ENCODE assay signal across 10 mouse cellular contexts in the genomic region with DNA sequence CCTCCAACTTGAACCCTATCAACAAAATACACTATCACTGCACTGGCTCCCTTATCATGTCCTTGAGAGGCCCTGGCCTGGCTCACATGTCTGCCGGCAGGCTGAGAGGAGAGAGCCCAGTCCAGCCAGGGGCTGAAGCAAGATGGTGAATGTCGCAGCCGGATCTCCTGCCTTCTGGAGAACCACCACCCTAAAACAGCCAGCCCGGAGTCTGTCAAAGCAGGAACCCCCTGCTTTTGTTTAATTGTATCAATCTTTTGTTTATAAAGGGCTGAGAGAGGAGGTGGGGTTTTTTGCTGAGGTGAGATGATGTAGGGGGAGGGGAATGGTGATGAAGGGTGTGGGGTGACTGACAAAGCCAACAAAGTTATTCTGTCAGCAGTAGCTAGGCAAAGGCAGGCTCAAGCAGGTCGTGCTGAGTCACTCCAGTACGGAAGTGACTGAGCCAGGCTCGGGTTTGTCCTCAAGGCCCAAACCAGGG.
DNase-seq lines count a peak whose midpoint lies in the region; ATAC-seq and TF ChIP-seq lines count a peak whose summit lies in the region.
"Had no signal": no experiment of that assay in that cellular context is flagged by ENCODE, and none has a peak within 500 bp of the region (broad histone marks: within the 10 kb centered on the region; RNA-seq: fewer than 3 reads in every experiment).

No protein-coding gene starts in this region.

- H3K27me3 ChIP-seq in lung, postnatal 0 days (replicated peaks; ENCODE audit: insufficient read depth, low read length): no peaks in the 10 kb centered on the region
- no peaks in the 10 kb centered on the region for H3K27me3 ChIP-seq in stomach, postnatal 0 days (ENCODE audit: control insufficient read depth, insufficient read depth, low read length)
- H3K27me3 ChIP-seq in kidney, embryonic 15.5 days: no peaks in the 10 kb centered on the region
- H3K27me3 ChIP-seq: midbrain, embryonic 13.5 days had no signal

- H3K4me1 ChIP-seq in lung, postnatal 0 days (ENCODE audit: insufficient read depth, low read depth, low read length): peaks cover 5% of the 10 kb centered on the region; the same call in 1 of the 2 replicates
- no peaks in the 10 kb centered on the region; the same call in 1 of the 2 replicates for H3K4me1 ChIP-seq in stomach, postnatal 0 days (replicated peaks; ENCODE audit: control insufficient read depth, insufficient read depth)
- H3K4me1 ChIP-seq in kidney, embryonic 15.5 days: peaks cover 15% of the 10 kb centered on the region

- ATAC-seq in lung, postnatal 0 days: peak; percentile 53
- peak; percentile 17 for ATAC-seq in granulocyte monocyte progenitor cell, adult 5-6 weeks (replicated peaks; ENCODE audit: poor library complexity, severe bottlenecking)
- peak; percentile 95 for ATAC-seq in stomach, postnatal 0 days (ENCODE audit: low FRiP score, low TSS enrichment)
- ATAC-seq in monocyte, adult 5-6 weeks (replicated peaks; ENCODE audit: insufficient number of reproducible peaks, low FRiP score, low TSS enrichment, poor library complexity, severe bottlenecking): no peak
- ATAC-seq in kidney, embryonic 15.5 days (replicated peaks; ENCODE audit: low FRiP score): no peak
- ATAC-seq: midbrain, embryonic 13.5 days had no signal

- H3K36me3 ChIP-seq in lung, postnatal 0 days (ENCODE audit: insufficient read depth, low read length): no peaks in the 10 kb centered on the region
- H3K36me3 ChIP-seq in stomach, postnatal 0 days (ENCODE audit: control insufficient read depth, insufficient read depth, low read length): no peaks in the 10 kb centered on the region
- H3K36me3 ChIP-seq in kidney, embryonic 15.5 days: no peaks in the 10 kb centered on the region
- H3K36me3 ChIP-seq: midbrain, embryonic 13.5 days had no signal

- TF ChIP-seq CTCF in lung, postnatal 0 days (IDR thresholded peaks at IDR 0.05): no peak
- TF ChIP-seq CTCF in stomach, postnatal 0 days (IDR thresholded peaks at IDR 0.05; ENCODE audit: low read depth): no peak

- H3K9me3 ChIP-seq in lung, postnatal 0 days (ENCODE audit: low read length): no peaks in the 10 kb centered on the region
- no peaks in the 10 kb centered on the region for H3K9me3 ChIP-seq in stomach, postnatal 0 days (ENCODE audit: control insufficient read depth, low read length)
- no peaks in the 10 kb centered on the region for H3K9me3 ChIP-seq in kidney, embryonic 15.5 days (replicated peaks)
- H3K9me3 ChIP-seq: midbrain, embryonic 13.5 days had no signal

- peak; percentile 17 for DNase-seq in lung, postnatal 0 days (ENCODE audit: low spot score)
- no peak for DNase-seq in lung, postnatal 14 days
- DNase-seq in heart, postnatal 4 days: peak; percentile 44
- DNase-seq in stomach, postnatal 0 days (ENCODE audit: low spot score): peak; percentile 58
- DNase-seq in cerebellum, postnatal 14 days: no peak
- DNase-seq: kidney, adult 18-20 months had no signal

- no peak overlapping the region for H3K27ac ChIP-seq in lung, postnatal 0 days (ENCODE audit: low read length)
- peak overlapping the region; percentile 76; the same call in 1 of the 2 replicates for H3K27ac ChIP-seq in stomach, postnatal 0 days (replicated peaks)
- no peak overlapping the region for H3K27ac ChIP-seq in kidney, embryonic 15.5 days
- H3K27ac ChIP-seq: midbrain, embryonic 13.5 days had no signal

- H3K4me2 ChIP-seq in lung, postnatal 0 days (replicated peaks; ENCODE audit: low read depth, low read length): no peak overlapping the region
- no peak overlapping the region for H3K4me2 ChIP-seq in stomach, postnatal 0 days (replicated peaks; ENCODE audit: low read depth)
- no peak overlapping the region for H3K4me2 ChIP-seq in kidney, embryonic 15.5 days
- H3K4me2 ChIP-seq: midbrain, embryonic 13.5 days had no signal

- H3K4me3 ChIP-seq in lung, postnatal 0 days (ENCODE audit: low read depth, low read length): no peak overlapping the region
- no peak overlapping the region for H3K4me3 ChIP-seq in stomach, postnatal 0 days (ENCODE audit: low read depth, low read length)
- H3K4me3 ChIP-seq in kidney, embryonic 15.5 days (replicated peaks): no peak overlapping the region
- H3K4me3 ChIP-seq: midbrain, embryonic 13.5 days had no signal

- 20% methylated on average over 7 of the region's 7 CpGs for WGBS in lung, postnatal 0 days
- 19% methylated on average over 7 of the region's 7 CpGs for WGBS in stomach, postnatal 0 days
- 63% methylated on average over 7 of the region's 7 CpGs for WGBS in kidney, embryonic 15.5 days

- no peak overlapping the region for H3K9ac ChIP-seq in lung, postnatal 0 days (replicated peaks; ENCODE audit: low read depth)
- no peak overlapping the region for H3K9ac ChIP-seq in stomach, postnatal 0 days (ENCODE audit: low read length)
- no peak overlapping the region for H3K9ac ChIP-seq in kidney, embryonic 15.5 days
- H3K9ac ChIP-seq: midbrain, embryonic 13.5 days had no signal

- no peak for TF ChIP-seq EP300 in lung, postnatal 0 days (IDR thresholded peaks at IDR 0.05)
- TF ChIP-seq EP300 in stomach, postnatal 0 days (optimal IDR thresholded peaks at IDR 0.05): no peak

Comparison
In these comparisons a context has a peak if more than half of its experiments do, and no peak if none do; other contexts are left out.
1. DNase-seq: peak in lung, postnatal 0 days (single experiment), heart, postnatal 4 days (single experiment) and stomach, postnatal 0 days (single experiment); none in lung, postnatal 14 days (single experiment) and cerebellum, postnatal 14 days (0 of 2).
2. ATAC-seq: peak in lung, postnatal 0 days (single experiment), granulocyte monocyte progenitor cell, adult 5-6 weeks (single experiment) and stomach, postnatal 0 days (single experiment); none in monocyte, adult 5-6 weeks (single experiment) and kidney, embryonic 15.5 days (single experiment).